Mouse (Mus musculus) neural tube, embryonic 11.5 days (tissue): ENCODE measurements at regions not wholly inside any gene's neighbourhood (a gene's known extent, or its start where the extent isn't known, plus 50 kb on each side); places are given as distances from the start of the nearest gene placed in this dataset.

Source experiments
- ATAC-seq: fragments of 200-750 bp; cut with Nextera tagmentation; 2 replicates; pipeline ENCODE4 v1.8.0; 2017; ENCODE audit warnings: moderate number of reproducible peaks, mild to moderate bottlenecking, moderate TSS enrichment, moderate library complexity; ENCODE audit not compliant: insufficient read depth, low FRiP score, low TSS enrichment
- DNase-seq: peaks from one replicate; pipeline ENCODE4 v3.0.0-alpha.2; 2015; ENCODE audit warnings: low spot score
- H3K27ac ChIP-seq: fragments of 300-500 bp; sonication (generic); 2 replicates; pipeline ENCODE4 v1.5.1; 2014; ENCODE audit warnings: low read depth, mild to moderate bottlenecking, low read length
- H3K27me3 ChIP-seq: fragments of 300-500 bp; sonication (generic); 2 replicates; pipeline ENCODE4 v1.6.1; 2014; ENCODE audit warnings: mild to moderate bottlenecking, low read length, mixed read lengths; ENCODE audit not compliant: control insufficient read depth, insufficient read depth
- H3K36me3 ChIP-seq: fragments of 300-500 bp; sonication (generic); 2 replicates; pipeline ENCODE4 v1.6.1; 2014; ENCODE audit warnings: mild to moderate bottlenecking, low read length, moderate library complexity, mixed read lengths; ENCODE audit not compliant: control insufficient read depth, insufficient read depth
- H3K4me1 ChIP-seq: fragments of 300-500 bp; sonication (generic); 2 replicates; pipeline ENCODE4 v1.6.1; 2014; ENCODE audit warnings: low read length, mixed read lengths; ENCODE audit not compliant: control insufficient read depth, insufficient read depth
- H3K4me2 ChIP-seq: fragments of 300-500 bp; sonication (generic); 2 replicates; pipeline ENCODE4 v1.6.1; 2014; ENCODE audit warnings: low read depth, mild to moderate bottlenecking, moderate library complexity
- H3K4me3 ChIP-seq: fragments of 300-500 bp; sonication (generic); 2 replicates; pipeline ENCODE4 v1.5.1; 2014; ENCODE audit warnings: low read depth, low read length
- H3K9ac ChIP-seq: fragments of 300-500 bp; sonication (generic); 2 replicates; pipeline ENCODE4 v1.6.1; 2014; ENCODE audit warnings: mild to moderate bottlenecking, low read length
- H3K9me3 ChIP-seq: fragments of 300-500 bp; sonication (generic); 2 replicates; pipeline ENCODE4 v1.6.1; 2016; ENCODE audit warnings: low read length; ENCODE audit not compliant: control insufficient read depth
- WGBS: fragments of 180-500 bp; shearing (Covaris S2); extraction: QIAGEN DNeasy Blood & Tissue Kit; methylation state at CpG from one replicate; pipeline ENCODE4 v1.1.7; 2014; 5-methylcytosine and 5-hydroxymethylcytosine counted together

- no peak overlapping the region for H3K4me2 ChIP-seq
- H3K4me1 ChIP-seq, result no peaks in the 10 kb centered on the region
- no peak overlapping the region for H3K27ac ChIP-seq
- WGBS, result 85% methylated on average over 7 of the region's 7 CpGs
- no peaks in the 10 kb centered on the region for H3K27me3 ChIP-seq
- no peak for ATAC-seq
- no peak for DNase-seq
- H3K4me3 ChIP-seq, result no peak overlapping the region
- H3K9ac ChIP-seq, result no peak overlapping the region
- H3K36me3 ChIP-seq, result no peaks in the 10 kb centered on the region
- H3K9me3 ChIP-seq, result no peaks in the 10 kb centered on the region
These were observed 277.9 kb upstream of the Cdh5 start for GRCm38 (mm10) chr8:103823541-103823940.

- no peaks in the 10 kb centered on the region for H3K36me3 ChIP-seq
- no peak for DNase-seq
- WGBS, result 11% methylated on average over 1 of the region's 1 CpGs
These were observed 276.7 kb upstream of the Cdh5 start for GRCm38 (mm10) chr8:103824747-103825146.

GRCm38 (mm10) chr8:103825289-103825688 lies 276.1 kb upstream of the Cdh5 start:
- Histone ChIP-seq H3K9me3 (no peaks in the 10 kb centered on the region), H3K27ac (no peak overlapping the region), H3K4me3 (no peak overlapping the region), H3K4me2 (no peak overlapping the region), H3K4me1 (no peaks in the 10 kb centered on the region), H3K9ac (no peak overlapping the region), H3K36me3 (no peaks in the 10 kb centered on the region), H3K27me3 (no peaks in the 10 kb centered on the region)
- no peak for ATAC-seq
- DNase-seq, result no peak
- 69% methylated on average over 3 of the region's 3 CpGs for WGBS

More at GRCm38 (mm10) chr8:103824747-103825146, 276.7 kb upstream of the Cdh5 start:
- ATAC-seq, result no peak
- no peak overlapping the region for H3K4me3 ChIP-seq
- no peaks in the 10 kb centered on the region for H3K4me1 ChIP-seq
- H3K9ac ChIP-seq, result no peak overlapping the region
- no peak overlapping the region for H3K27ac ChIP-seq
- no peak overlapping the region for H3K4me2 ChIP-seq
- H3K27me3 ChIP-seq, result no peaks in the 10 kb centered on the region
- H3K9me3 ChIP-seq, result no peaks in the 10 kb centered on the region

GRCm38 (mm10) chr8:103830416-103830815 lies 271.0 kb upstream of the Cdh5 start:
- H3K4me2 ChIP-seq, result no peak overlapping the region
- DNase-seq, result no peak

GRCm38 (mm10) chr8:103839990-103840389 lies 261.4 kb upstream of the Cdh5 start:
- no peak overlapping the region for H3K4me2 ChIP-seq
- H3K27me3 ChIP-seq, result no peaks in the 10 kb centered on the region
- H3K27ac ChIP-seq, result no peak overlapping the region
- DNase-seq (no peak), ATAC-seq (no peak)
- no peaks in the 10 kb centered on the region for H3K4me1 ChIP-seq
- no peaks in the 10 kb centered on the region for H3K9me3 ChIP-seq
- H3K36me3 ChIP-seq, result no peaks in the 10 kb centered on the region
- 87% methylated on average over 4 of the region's 4 CpGs for WGBS
- H3K4me3 ChIP-seq, result no peak overlapping the region
- no peak overlapping the region for H3K9ac ChIP-seq

More at GRCm38 (mm10) chr8:103830416-103830815, 271.0 kb upstream of the Cdh5 start:
- no peak overlapping the region for H3K27ac ChIP-seq
- H3K4me1 ChIP-seq, result no peaks in the 10 kb centered on the region
- H3K36me3 ChIP-seq, result no peaks in the 10 kb centered on the region
- no peak overlapping the region for H3K4me3 ChIP-seq
- WGBS, result 94% methylated on average over 3 of the region's 3 CpGs
- no peak for ATAC-seq
- no peaks in the 10 kb centered on the region for H3K9me3 ChIP-seq
- H3K9ac ChIP-seq, result no peak overlapping the region
- H3K27me3 ChIP-seq, result no peaks in the 10 kb centered on the region

GRCm38 (mm10) chr8:103845964-103846363 lies 255.5 kb upstream of the Cdh5 start:
- Histone ChIP-seq H3K4me1 (no peaks in the 10 kb centered on the region), H3K4me2 (no peak overlapping the region), H3K9me3 (no peaks in the 10 kb centered on the region), H3K4me3 (no peak overlapping the region), H3K9ac (no peak overlapping the region), H3K27ac (no peak overlapping the region), H3K27me3 (no peaks in the 10 kb centered on the region), H3K36me3 (no peaks in the 10 kb centered on the region)
- DNase-seq (no peak), ATAC-seq (no peak)
- 92% methylated on average over 1 of the region's 1 CpGs for WGBS

- Histone ChIP-seq H3K9ac (no peak overlapping the region), H3K4me1 (no peaks in the 10 kb centered on the region), H3K27ac (no peak overlapping the region), H3K4me2 (no peak overlapping the region), H3K36me3 (no peaks in the 10 kb centered on the region), H3K9me3 (no peaks in the 10 kb centered on the region), H3K4me3 (no peak overlapping the region), H3K27me3 (no peaks in the 10 kb centered on the region)
- DNase-seq (no peak), ATAC-seq (no peak)
- 76% methylated on average over 10 of the region's 10 CpGs for WGBS
These were observed 254.9 kb upstream of the Cdh5 start for GRCm38 (mm10) chr8:103846382-103846976.

GRCm38 (mm10) chr8:103849785-103850184 lies 251.6 kb upstream of the Cdh5 start:
- no peak for DNase-seq
- 87% methylated on average over 2 of the region's 2 CpGs for WGBS
- Histone ChIP-seq H3K27ac (no peak overlapping the region), H3K4me2 (no peak overlapping the region), H3K4me1 (no peaks in the 10 kb centered on the region), H3K4me3 (no peak overlapping the region), H3K9ac (no peak overlapping the region), H3K27me3 (no peaks in the 10 kb centered on the region), H3K36me3 (no peaks in the 10 kb centered on the region), H3K9me3 (no peaks in the 10 kb centered on the region)
- no peak for ATAC-seq

GRCm38 (mm10) chr8:103851286-103851685 lies 250.1 kb upstream of the Cdh5 start:
- Histone ChIP-seq H3K27ac (no peak overlapping the region), H3K4me2 (no peak overlapping the region), H3K4me3 (no peak overlapping the region), H3K4me1 (no peaks in the 10 kb centered on the region), H3K36me3 (no peaks in the 10 kb centered on the region), H3K9me3 (no peaks in the 10 kb centered on the region), H3K27me3 (no peaks in the 10 kb centered on the region), H3K9ac (no peak overlapping the region)
- DNase-seq (no peak), ATAC-seq (no peak)
- 89% methylated on average over 8 of the region's 8 CpGs for WGBS
